Mouse (Mus musculus) heart, adult 8-10 months (tissue): ENCODE results near the gene Ripply2. TPM values are rescaled to one million over a fixed set of nuclear protein-coding genes. Genes with fewer than 3 reads are reported as not detected.
A peak's percentile ranks its signal among the peaks of the same experiment; 100 is the strongest.

Experiments
- DNase-seq: peaks from one replicate; pipeline ENCODE4 v3.0.0; 2022; ENCODE audit warnings: low spot score
- total RNA-seq, 4 experiments: library from RNA; stranded (reverse); gene quantifications; 2 replicates each; pipeline ENCODE4 v1.2.4; 2022

The Ripply2 gene
- total RNA-seq, 4 experiments from 2014 or later: not detected

- no peak for DNase-seq
Observed at GRCm38 (mm10) chr9:87025764-87026163, 10.4 kb downstream of the Ripply2 start.

- DNase-seq: peak; percentile 47
Observed at GRCm38 (mm10) chr9:87027423-87028084, 12.2 kb downstream of the Ripply2 start.

- DNase-seq: no peak
Observed at GRCm38 (mm10) chr9:87032196-87032595, 16.9 kb downstream of the Ripply2 start.

GRCm38 (mm10) chr9:87034831-87035580 is 19.7 kb downstream of the Ripply2 start:
- no peak for DNase-seq

GRCm38 (mm10) chr9:87049425-87049824 is 34.1 kb downstream of the Ripply2 start:
- DNase-seq: peak; percentile 38

GRCm38 (mm10) chr9:87055547-87056235 is 40.4 kb downstream of the Ripply2 start:
- no peak for DNase-seq

- no peak for DNase-seq
Observed at GRCm38 (mm10) chr9:87062337-87062736, 47.0 kb downstream of the Ripply2 start.

GRCm38 (mm10) chr9:87068160-87068559 is 52.8 kb downstream of the Ripply2 start:
- DNase-seq: no peak

Other genes starting within 250 kb of the Ripply2 start
- gene Snap91, start 134.9 kb upstream of the Ripply2 start, total RNA-seq: 1 to 10 TPM; 4.1 to 8.7 (median 6.3) TPM
- 10 to 100 TPM; 28.7 to 36.2 (median 31.3) TPM for gene Cyb5r4, start 6.5 kb downstream of the Ripply2 start, total RNA-seq
- 1 to 10 TPM; 2.1 to 2.6 (median 2.2) TPM for gene Mrap2, start 128.8 kb downstream of the Ripply2 start, total RNA-seq
- gene Cep162, start 240.0 kb downstream of the Ripply2 start, total RNA-seq: 1 to 10 TPM; 2.4 to 3.1 (median 2.6) TPM